Mouse (Mus musculus): ENCODE measurements around the gene Mks1. TPM values are rescaled to one million over a fixed set of nuclear protein-coding genes. Genes with fewer than 3 reads are reported as not detected.
A peak's percentile ranks its signal among the peaks of the same experiment; 100 is the strongest.

Mks1 gene
- total RNA-seq, 1 experiment from 2014 or later = 3.9 TPM

- ATAC-seq (replicated peaks; ENCODE audit: low read depth, poor library complexity, severe bottlenecking) = no peak
Measured at GRCm38 (mm10) chr11:87870096-87870495, 17.1 kb downstream of the Mks1 start.

- no peak for ATAC-seq (replicated peaks; ENCODE audit: low read depth, poor library complexity, severe bottlenecking)
Measured at GRCm38 (mm10) chr11:87871766-87872165, 18.8 kb downstream of the Mks1 start.

DNA sequence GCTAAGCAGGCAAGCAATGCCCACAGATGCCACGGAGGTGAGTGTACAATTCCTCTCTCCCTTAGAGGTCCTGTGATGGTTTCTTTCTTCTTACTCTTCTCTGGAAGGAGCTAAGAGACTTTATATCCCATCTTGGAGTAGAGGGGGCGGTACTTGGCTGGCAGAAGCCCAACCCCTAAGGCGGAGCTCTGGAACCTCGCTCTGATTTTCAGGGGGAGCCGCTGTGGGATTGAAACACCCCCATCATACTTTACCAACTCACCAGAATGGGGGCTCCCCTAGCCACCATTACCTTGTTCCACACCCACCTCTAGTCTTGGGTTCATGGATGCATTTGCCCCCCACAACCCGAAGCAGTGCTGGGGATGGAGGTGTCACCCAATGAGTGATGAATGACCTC is 22.4 kb downstream of the Mks1 start, which contains the start of gene Epx:
Epx (minus strand) TSS at position 101 of the 400 bp plus-strand sequence.
- ATAC-seq (replicated peaks; ENCODE audit: low read depth, poor library complexity, severe bottlenecking) = no peak

GRCm38 (mm10) chr11:87879826-87880225 is 26.8 kb downstream of the Mks1 start:
- no peak for ATAC-seq (replicated peaks; ENCODE audit: low read depth, poor library complexity, severe bottlenecking)

GRCm38 (mm10) chr11:87881714-87882113 is 28.7 kb downstream of the Mks1 start:
- ATAC-seq (replicated peaks; ENCODE audit: low read depth, poor library complexity, severe bottlenecking) = 0 out of 2 replicates have a peak, but pooled peaks have one; percentile 42

DNA sequence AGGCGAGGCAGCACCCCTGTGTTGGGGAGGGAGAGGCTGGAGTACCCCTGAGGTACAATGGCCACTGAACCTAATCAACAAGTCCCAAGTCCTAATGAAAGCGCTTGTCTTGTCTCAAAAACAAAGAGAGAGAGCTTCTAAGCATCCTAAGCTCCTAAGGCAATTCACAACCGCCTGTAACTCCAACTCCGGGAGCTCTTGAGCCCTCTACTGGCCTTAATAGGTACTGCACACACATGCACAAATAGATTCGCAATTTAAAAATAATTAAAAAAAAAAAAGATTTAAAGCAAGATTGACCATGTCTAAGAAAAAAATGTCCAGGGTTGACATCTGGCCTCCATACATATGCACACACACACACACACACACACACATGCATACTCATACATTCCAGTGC is 30.5 kb downstream of the Mks1 start:
- ATAC-seq (replicated peaks; ENCODE audit: low read depth, poor library complexity, severe bottlenecking) = 0 out of 2 replicates have a peak, but pooled peaks have one; percentile 66

- ATAC-seq (replicated peaks; ENCODE audit: low read depth, poor library complexity, severe bottlenecking) = no peak
Measured at GRCm38 (mm10) chr11:87884856-87885255, 31.8 kb downstream of the Mks1 start.

GRCm38 (mm10) chr11:87892168-87892567 is 39.2 kb downstream of the Mks1 start, which contains the start of gene Olfr462:
Olfr462 (minus strand) TSS chr11:87892268.
- no peak for ATAC-seq (replicated peaks; ENCODE audit: low read depth, poor library complexity, severe bottlenecking)

DNA sequence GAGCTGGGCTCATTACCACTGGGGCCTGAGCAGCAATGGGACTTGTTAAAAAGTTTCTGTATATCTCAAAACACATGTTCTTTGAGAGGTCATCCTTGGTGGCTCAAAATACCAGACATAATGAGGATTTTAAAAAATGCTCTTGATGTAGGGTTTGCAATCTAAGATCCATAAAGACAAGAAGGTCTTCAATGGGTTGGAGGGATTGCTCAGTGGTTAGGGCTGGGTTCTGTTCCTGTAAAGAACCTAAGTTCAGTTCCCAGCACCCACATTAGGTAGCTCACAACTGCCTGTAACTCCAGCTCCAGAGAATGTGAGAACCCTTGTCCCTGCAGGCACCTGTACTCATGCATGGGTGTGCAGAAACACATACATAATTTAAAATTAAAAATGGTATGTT is 44.3 kb downstream of the Mks1 start, which contains the start of gene Olfr463:
Olfr463 (minus strand) TSS at position 101 of the 400 bp plus-strand sequence.
- no peak for ATAC-seq (replicated peaks; ENCODE audit: low read depth, poor library complexity, severe bottlenecking)

DNA sequence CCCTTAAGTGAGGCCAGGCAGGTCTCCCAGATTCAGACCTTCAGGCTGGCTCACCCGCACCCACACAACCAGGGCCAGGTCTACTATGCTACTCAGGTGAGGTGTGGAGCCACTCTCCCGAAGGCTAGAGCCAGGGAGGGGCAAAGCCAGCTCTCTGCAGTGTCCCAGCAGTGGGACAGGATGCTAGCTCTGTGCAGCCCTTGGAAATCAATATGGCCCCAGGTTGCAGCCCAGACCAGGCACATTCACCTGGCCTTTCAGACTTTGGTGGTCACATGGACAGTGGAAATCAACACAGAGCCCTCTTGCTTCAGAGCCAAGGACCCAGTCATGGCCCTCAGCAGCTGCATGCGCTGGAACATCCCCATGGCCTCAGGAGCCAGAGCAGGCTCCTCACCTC is 51.3 kb downstream of the Mks1 start:
- no peak for ATAC-seq (replicated peaks; ENCODE audit: low read depth, poor library complexity, severe bottlenecking)

Other genes starting within 250 kb of the Mks1 start
- gene Hsf5, start 236.1 kb upstream of the Mks1 start, total RNA-seq (2017) = 0.15 TPM in 1 of 2 replicates, not detected in the other
- gene Rnf43, start 190.5 kb upstream of the Mks1 start, total RNA-seq (2017) = 0.10 and 0.27 TPM in 2 replicates
- gene Supt4a, start 115.7 kb upstream of the Mks1 start, total RNA-seq (2017) = 68.7 and 71.2 TPM in 2 replicates
- 8.4 and 12.0 TPM in 2 replicates for gene Tspoap1, start 92.7 kb upstream of the Mks1 start, total RNA-seq (2017)
- gene Mpo, start 59.6 kb upstream of the Mks1 start, total RNA-seq (2017) = 1,506 and 1,797 TPM in 2 replicates
- gene Lpo, start 24.9 kb upstream of the Mks1 start, total RNA-seq (2017) = not detected in 2 replicates
- gene Epx, start 22.3 kb downstream of the Mks1 start, total RNA-seq (2017) = 0.73 and 1.8 TPM in 2 replicates
- not detected in 2 replicates for gene Olfr462, start 39.1 kb downstream of the Mks1 start, total RNA-seq (2017)
- not detected in 2 replicates for gene Olfr463, start 44.2 kb downstream of the Mks1 start, total RNA-seq (2017)
- gene Olfr464, start 67.8 kb downstream of the Mks1 start, total RNA-seq (2017) = not detected in 2 replicates
- 20.2 and 24.9 TPM in 2 replicates for gene Dynll2, start 134.3 kb downstream of the Mks1 start, total RNA-seq (2017)
- gene Srsf1, start 194.2 kb downstream of the Mks1 start, total RNA-seq (2017) = 612 and 668 TPM in 2 replicates
- 33.8 and 42.6 TPM in 2 replicates for gene Vezf1, start 215.1 kb downstream of the Mks1 start, total RNA-seq (2017)
- 3.3 and 4.2 TPM in 2 replicates for gene Cuedc1, start 244.8 kb downstream of the Mks1 start, total RNA-seq (2017)